Mouse (Mus musculus) kidney, postnatal 25 days (tissue): ENCODE data around the gene Ppig.
"Not testable (repeated sequence)": the region's sequence is repeated elsewhere in the genome, so short reads cannot be mapped to it uniquely, and the experiment has no call there.

Experiments
- DNase-seq, 2 experiments: peaks; one replicate each; pipeline ENCODE4 v3.0.0; 2021; ENCODE audit warnings: mixed read lengths in 2 of 2

Ppig gene

DNA sequence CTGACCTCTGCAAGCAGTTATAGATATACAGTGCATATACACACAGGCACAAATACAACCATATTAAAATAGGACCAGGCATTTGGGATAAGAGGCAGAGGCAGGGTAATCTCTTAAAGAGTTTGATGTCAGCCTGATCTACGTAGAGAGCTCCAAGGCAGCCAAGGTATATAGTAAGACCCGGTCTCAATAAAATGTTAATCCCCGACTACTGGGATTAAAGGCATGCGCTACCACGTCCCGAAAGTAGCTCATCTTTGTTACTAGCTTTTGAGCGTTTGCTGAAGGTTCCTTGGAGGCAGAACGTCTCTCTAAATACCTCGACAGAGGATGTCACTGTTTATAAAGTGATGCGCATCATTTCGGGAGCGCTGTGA is at the start of gene Ppig:
Gene Ppig (plus strand): TSS at position 273 of the 377 bp plus-strand sequence.
- no peak for DNase-seq

DNA sequence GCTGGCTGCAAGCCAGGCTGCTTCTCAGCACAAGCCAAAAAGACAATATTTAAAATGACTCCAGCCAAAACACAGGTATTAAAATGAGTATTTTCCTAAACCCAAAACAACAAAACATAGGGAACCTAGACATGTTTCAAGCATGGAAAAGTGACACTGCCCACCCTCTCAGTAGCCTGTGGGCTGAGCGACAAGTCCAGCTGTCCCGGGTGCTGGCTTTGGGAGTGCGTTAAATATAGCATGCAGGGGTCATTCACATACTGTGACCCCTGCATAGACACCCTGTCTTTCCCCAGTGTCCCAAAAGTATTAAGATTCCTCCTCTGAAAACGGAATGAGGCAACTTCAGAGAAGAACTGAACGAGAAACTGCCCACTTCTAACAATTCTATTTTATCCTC is 48.6 kb upstream of the Ppig start:
- DNase-seq = peak in 1 of 2 experiments; percentile 14

GRCm38 (mm10) chr2:69675266-69675665 is 47.1 kb upstream of the Ppig start:
- DNase-seq = no peak

DNA sequence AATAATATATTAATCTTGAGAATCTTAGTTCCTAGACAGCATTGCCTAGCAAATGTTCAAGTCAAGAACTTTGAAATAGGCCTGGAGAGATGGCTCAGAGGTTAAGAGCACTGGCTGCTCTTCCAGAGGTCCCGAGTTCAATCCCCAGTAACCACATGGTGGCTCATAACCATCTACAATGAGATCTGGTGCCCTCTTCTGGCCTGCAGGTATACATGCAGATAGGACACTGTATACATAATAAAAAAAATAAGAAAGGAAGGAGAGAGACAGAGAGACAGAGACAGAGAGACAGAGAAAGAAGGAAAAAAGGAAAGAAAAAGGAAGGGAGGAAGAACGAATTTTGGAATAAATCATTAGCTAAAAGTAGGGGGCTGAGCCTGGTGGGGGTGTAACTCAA is 45.6 kb upstream of the Ppig start:
- DNase-seq = peak in 1 of 2 experiments; percentile 8

DNA sequence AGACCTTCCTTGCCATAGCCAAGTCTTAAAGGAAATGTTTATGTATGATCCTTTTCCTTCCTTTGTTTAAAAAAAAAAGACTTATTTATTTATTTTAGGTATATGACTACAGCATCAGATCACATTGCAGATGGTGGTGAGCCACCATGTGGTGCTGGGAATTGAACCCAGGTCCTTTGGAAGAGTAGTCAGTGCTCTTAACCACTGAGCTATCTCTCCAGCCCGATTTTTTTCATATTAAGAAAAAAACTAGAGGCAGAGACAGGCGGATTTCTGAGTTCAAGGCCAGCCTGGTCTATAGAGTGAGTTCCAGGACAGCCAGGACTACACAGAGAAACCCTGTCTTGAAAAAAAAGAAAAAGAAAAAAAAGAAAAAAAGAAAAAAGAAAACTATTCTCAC is 45.1 kb upstream of the Ppig start:
- not testable (repeated sequence) for DNase-seq

- DNase-seq = peak; percentile 39 to 47
These were observed 42.4 kb upstream of the Ppig start for GRCm38 (mm10) chr2:69679990-69680389.

DNA sequence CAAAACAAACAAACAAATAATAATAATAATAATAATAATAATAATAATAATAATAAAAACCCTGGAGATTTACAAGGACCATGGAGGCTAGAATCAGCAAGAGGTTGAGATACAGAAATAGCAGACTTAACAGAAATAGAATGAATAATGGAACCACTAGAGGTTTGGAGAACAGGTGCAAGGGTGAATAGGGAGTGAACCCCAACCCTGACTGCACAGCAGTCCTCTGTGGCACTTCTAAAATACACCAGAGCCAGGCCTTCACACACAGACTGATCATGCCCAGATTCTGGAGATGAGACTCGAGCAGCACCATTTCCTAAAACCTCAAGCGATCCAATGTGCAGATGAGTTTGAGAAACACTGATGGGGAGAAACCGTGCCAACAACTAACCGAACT is 40.4 kb upstream of the Ppig start:
- no peak for DNase-seq

- no peak for DNase-seq
These were observed 39.1 kb upstream of the Ppig start for GRCm38 (mm10) chr2:69683036-69683805.

GRCm38 (mm10) chr2:69684488-69684887 is 37.9 kb upstream of the Ppig start:
- no peak for DNase-seq

DNA sequence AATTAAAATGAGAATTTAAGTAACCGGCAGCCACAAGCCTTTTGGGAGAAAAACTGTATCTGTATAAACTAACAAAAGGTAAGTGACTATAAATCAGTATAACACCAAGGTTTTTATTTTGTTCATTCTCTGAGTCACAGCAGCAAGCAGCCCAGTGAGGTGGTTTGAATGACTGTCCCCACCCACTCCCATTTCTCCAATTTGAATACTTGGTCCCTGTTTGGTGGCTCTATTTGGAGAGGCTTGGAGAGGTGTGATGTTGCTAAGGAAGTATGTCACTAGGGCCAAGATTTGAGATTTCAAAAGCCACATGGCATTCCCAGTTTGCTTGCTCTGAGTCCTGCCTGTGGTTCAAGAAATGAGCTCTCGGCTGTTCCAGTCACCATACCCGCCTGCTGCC is 32.1 kb upstream of the Ppig start:
- DNase-seq = no peak

DNA sequence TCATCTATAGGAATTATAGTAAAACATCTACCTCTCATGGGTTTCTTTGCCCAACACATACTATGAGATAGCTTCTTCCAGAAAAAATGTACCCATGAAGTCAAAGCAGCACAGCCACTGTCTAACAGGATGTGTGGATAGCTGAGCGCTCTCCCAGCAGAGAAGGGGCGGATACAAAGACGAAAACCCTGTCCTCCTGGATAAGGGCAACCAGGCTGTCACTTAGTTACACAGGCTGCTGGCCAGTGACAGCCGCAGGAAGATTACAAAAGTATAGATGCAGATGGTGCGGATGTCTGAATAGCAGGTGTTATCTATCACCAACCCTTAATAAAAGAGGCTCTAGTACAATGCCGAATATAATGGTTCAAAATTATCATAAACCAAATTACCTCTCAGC is 31.5 kb upstream of the Ppig start:
- no peak for DNase-seq

GRCm38 (mm10) chr2:69693501-69693900 is 28.8 kb upstream of the Ppig start:
- DNase-seq = no peak

DNA sequence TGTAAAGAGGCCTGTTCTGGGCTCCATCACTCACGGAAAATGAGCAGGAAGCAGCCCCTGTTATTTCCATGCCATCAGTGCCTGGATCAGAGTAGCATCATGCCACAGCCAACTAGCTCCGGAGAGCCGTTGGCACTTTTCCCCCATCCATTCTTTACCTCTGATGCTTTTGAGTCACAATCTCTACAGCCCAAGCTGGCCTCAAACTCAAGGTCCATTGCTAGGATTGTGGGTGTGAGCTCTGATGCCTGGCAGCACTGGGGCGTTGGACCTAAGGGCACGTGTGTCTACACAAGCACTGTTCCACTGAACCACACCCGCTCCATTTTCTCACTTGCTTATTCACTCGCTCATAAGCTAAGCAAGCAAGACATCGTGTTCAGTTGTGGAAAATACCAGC is 21.9 kb upstream of the Ppig start:
- DNase-seq = no peak

DNA sequence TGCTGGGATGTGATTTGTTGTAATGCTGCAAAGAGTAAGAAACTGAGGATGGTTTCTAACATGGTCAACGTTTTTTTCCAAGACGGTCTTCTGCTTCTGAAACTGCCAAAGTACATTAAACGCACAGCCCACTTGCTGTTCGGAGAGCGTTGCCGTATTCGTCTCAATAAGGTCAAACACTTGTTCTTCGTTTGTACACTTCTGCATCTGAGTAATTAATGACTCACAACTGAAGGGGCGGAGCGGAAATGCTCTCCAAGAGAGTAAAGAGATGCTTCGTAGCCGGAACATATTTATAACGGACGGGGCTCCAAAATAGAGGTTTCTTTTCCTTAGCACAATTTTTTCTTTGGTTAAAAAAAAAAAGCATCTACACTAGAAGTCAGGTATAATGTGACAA is 10.2 kb upstream of the Ppig start:
- DNase-seq = peak in 1 of 2 experiments; percentile 6

- DNase-seq = peak; percentile 91 to 95
These were observed 9.2 kb upstream of the Ppig start, which contains the start of gene Fastkd1 for GRCm38 (mm10) chr2:69712981-69713625. Fastkd1 (minus strand) TSS chr2:69713516.

GRCm38 (mm10) chr2:69713626-69714014 is 8.7 kb upstream of the Ppig start:
- DNase-seq = no peak

GRCm38 (mm10) chr2:69714126-69714525 is 8.2 kb upstream of the Ppig start:
- no peak for DNase-seq

- DNase-seq = no peak
These were observed 5.9 kb upstream of the Ppig start for GRCm38 (mm10) chr2:69716483-69716882.

DNA sequence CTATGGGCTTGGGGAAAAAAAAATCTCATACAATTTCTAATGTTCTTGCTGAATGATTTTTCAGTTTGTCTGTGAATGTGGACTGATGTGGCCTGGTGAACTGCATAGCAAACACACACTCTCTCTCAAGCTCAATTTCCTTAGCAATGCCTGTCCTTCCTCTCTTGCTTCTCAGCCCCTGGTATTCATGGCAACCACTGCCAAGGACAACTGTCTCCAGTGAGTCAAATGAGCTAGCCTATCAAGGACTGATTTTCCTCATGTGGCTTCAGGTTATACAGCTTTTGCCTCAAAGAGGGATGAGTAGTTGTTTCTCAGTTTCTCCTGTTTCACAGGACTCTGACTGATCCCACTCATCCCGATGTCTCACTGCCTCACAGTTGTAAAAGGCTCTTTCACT is 3.2 kb upstream of the Ppig start:
- no peak for DNase-seq

- peak; percentile 96 to 97 for DNase-seq
These were observed 539 bp downstream of the Ppig start for GRCm38 (mm10) chr2:69722650-69723518.

DNA sequence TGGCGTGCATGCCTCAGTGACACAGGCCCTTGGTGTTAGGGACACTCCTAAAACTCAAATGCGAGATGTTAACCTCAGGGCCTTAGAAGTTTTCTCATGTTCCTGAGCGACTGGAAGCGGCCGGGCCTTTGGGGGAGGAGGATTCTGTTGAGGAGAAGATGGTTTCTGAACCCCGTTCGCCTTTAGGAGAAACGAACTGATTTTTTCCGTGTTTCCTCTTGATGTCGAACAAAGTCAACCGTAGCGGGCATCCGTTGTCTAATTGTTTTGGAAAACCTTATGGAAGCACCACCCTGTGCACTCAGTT is 1.1 kb downstream of the Ppig start:
- DNase-seq = no peak

GRCm38 (mm10) chr2:69745091-69745490 is 22.7 kb downstream of the Ppig start:
- no peak for DNase-seq

DNA sequence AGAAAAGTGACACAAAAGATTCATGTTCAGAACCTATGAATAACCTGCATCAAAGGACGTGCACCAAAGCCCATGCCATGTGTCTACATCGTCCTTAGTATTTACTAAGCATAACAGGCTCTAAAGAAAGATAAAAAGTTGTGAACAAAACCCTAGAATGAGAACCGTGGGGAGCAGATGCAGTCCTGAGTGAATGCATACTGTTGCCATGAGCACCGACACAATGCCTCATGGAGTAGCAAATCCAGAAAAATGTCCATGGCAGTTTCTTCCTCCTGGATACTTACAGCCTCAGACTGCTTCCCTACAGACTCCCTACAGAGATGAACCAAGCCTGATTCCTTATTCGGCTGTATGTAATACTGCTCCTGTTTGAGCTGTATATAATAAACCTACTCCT is 38.6 kb downstream of the Ppig start:
- no peak for DNase-seq

- peak; percentile 30 to 45 for DNase-seq
These were observed 41.0 kb downstream of the Ppig start for GRCm38 (mm10) chr2:69763340-69763739.
